Mouse (Mus musculus) layer of hippocampus, adult 2 months (tissue): ENCODE results near the gene Bcl6b. TPM values are rescaled to one million over a fixed set of nuclear protein-coding genes. Genes with fewer than 3 reads are reported as not detected.
A peak's percentile ranks its signal among the peaks of the same experiment; 100 is the strongest.

Source experiments
- DNase-seq, 2 experiments: peaks; one replicate each; pipeline ENCODE4 v3.0.0; 2022; ENCODE audit warnings: low spot score in 2 of 2
- H3K27ac ChIP-seq: fragments of 200-600 bp; 2 replicates; pipeline ENCODE4 v1.8.1; 2022
- H3K4me3 ChIP-seq: fragments of 200-600 bp; 2 replicates; pipeline ENCODE4 v1.8.1; 2022; ENCODE audit warnings: mild to moderate bottlenecking
- CTCF ChIP-seq: fragments of 200-600 bp; conservative IDR thresholded peaks from 2 replicates; pipeline ENCODE4 v1.8.1; 2022; ENCODE audit warnings: antibody characterized with exemption, mild to moderate bottlenecking, moderate library complexity
- total RNA-seq, 2 experiments: library from RNA; stranded (reverse); gene quantifications; 2 replicates each; pipeline ENCODE4 v1.2.3; 2021

Gene Bcl6b
- total RNA-seq, 2 experiments from 2014 or later, result 0.83 to 1.4 TPM

DNA sequence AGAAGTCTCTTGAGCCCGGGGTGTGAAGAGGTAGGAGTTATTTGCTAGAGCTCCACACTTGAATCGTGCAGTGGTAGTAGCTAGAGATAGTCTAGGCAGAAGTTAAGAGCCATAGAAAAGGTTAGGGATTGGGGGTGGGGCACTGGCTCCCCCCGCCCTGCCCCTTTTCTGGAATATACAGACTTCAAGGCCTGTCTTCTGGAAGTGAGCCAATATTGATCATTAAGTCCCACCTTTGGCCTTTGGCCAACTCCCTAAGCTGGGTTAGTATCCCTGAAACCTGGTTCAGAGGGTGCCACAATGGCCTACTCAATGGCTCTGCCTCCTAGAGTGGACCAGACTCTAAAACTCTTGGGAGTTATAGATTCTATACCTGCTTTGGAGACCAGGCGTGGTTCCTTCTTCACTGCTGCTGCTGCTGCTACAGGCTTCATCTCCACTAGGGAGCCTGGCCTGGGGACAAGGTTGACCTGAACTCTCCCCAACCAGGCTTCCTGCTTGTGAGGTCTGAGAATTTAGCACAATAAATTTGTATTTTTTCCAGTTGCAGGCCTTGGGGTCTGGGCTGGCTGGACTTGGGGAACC lies 1.8 kb downstream of the Bcl6b start:
- TF ChIP-seq CTCF, result no peak
- Histone ChIP-seq H3K4me3 (no peak overlapping the region), H3K27ac (no peak overlapping the region)
- no peak for DNase-seq

DNA sequence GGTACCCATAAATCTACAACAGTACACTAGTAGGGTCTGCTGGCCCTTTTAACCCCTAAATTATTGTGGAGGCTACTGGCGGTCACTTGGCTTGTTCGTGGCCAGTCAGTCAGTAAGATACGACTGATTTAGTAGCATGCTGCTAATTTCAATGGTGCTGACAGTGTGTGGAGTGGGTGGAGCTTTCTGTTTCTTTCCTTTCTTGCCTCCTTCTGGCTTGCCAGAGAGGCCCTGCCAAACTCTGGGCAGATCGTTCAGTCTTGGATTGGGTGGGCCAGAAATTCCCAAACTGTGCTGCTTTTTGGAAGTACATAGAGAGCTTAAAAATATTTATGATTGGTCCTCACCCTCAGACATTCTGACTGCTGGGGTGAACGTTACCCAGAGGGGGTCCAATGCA lies 2.5 kb downstream of the Bcl6b start:
- Histone ChIP-seq H3K27ac (no peak overlapping the region), H3K4me3 (no peak overlapping the region; the same call in 1 of the 2 replicates)
- DNase-seq, result no peak
- TF ChIP-seq CTCF, result no peak

DNA sequence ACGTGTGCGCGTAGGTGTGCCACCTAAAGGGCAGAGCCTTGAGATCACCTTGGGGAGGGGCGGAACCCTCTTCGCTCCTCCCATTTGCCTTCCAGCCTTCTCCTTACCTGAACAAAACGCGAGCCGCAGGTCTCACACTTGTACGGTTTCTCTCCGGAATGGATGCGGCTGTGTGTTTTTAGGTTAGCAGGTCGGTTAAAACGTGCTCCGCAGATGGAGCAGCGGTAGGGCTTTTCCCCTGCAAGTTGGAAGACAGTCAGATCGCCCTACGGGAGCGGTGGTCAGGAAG lies 3.1 kb downstream of the Bcl6b start:
- TF ChIP-seq CTCF, result no peak
- no peak for DNase-seq
- H3K27ac ChIP-seq, result no peak overlapping the region
- peak overlapping the region; percentile 27; the same call in 1 of the 2 replicates for H3K4me3 ChIP-seq

DNA sequence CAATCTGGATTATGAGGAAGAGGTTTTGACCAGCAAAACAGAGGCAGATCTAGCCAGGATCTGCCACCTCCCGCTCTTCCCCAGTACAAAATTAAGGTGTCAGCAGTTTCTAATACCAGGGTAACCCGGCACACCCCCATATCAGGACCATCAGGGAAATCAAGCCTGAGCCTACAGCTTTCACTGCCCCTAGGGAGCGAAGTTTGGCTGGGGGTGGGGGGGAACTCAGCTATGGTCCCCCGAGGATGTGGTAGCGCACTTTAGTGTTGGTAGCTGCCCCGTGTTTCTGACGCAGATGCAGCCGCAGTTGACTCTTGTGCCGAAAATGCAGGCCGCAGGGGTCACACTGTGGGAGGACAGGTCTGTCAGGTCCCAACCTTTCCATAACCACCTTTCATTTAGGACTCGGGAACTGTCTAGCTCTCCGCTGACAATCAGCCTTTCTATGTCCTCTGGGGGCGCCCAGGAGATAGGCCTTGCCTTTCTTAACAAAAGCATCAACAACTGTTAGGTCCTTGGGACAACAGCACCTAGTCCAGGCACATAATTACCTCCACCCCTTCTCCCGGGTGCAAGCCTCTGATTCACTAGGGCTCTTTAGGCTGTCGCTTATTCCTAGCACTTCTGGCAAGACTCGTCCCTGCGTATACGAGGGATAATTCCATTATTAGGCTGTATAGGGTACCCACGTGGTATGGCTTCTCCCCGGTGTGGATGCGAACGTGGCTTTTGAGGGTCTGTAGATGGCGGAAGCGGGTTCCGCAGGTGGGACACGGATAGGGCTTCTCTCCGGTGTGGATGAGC lies 3.6 kb downstream of the Bcl6b start:
- H3K27ac ChIP-seq, result no peak overlapping the region
- no peak for DNase-seq
- H3K4me3 ChIP-seq, result peak overlapping the region; percentile 27; the same call in 1 of the 2 replicates
- TF ChIP-seq CTCF, result peak; percentile 40; the same call in 1 of the 2 replicates

DNA sequence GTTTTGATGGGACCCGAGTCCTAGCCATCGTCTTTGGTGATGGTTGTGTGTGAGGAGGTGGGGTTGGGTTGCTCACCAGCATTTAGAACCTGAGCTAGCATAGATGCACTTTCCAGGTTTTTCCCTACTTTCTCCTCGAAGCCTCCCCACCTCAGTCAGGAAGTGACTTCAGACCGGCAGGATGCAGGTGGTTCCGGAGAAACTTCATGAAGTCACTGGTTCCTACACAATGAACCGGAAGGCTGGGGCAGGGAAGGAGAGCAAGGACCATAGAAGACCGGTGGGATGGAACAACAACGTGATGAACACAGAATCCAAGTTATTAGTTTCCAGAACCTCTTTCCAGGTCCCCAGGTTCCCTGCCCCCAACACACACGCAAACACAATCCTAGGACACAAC lies 5.9 kb downstream of the Bcl6b start:
- no peak for DNase-seq
- no peak overlapping the region for H3K4me3 ChIP-seq
- TF ChIP-seq CTCF, result no peak
- peak overlapping the region; percentile 57 for H3K27ac ChIP-seq

DNA sequence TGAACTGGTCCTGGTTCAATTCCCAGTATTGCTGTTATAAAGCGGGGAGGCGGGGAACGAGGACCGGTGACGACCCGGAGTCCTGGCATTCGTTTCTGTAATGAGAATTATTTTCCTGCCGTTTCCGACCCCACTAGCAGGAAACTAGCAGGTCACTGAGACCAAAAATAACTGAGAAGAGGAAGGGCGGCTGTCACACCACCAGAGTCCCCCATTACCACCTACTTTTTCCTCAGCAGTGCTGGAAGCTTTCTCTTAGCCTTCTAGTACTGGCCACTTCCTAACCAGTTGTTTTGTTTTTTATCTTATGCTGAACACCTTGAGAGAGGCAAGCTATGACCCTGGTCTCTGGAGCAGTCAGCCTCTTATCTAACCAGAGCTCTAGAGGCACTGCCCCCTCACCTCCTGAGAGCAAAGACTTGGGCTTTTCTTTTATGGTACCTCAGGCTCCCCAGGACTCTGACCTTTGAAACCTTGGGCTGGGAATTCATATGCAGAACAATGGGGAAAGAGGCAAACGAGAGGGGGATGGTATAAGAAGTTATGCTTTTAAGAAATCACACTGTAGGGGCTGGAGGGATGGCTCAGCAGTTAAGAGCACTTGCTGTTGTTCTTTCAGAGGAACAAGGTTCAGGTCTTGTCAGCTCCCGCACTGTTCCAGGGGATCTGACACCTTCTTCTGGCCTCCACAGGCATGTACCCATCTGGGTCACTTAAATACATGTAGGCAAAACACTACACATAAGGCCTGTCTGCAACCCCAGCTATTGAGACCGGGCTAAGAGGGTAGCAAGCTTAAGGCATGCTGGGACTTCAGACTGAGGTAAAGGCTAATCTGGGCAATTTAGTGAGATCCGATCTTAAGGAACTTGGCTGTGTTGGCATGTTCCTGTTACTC lies 7.7 kb downstream of the Bcl6b start:
- Histone ChIP-seq H3K27ac (peak overlapping the region; percentile 97), H3K4me3 (peak overlapping the region; percentile 73)
- no peak; the same call in 1 of the 2 replicates for TF ChIP-seq CTCF
- DNase-seq, result no peak

DNA sequence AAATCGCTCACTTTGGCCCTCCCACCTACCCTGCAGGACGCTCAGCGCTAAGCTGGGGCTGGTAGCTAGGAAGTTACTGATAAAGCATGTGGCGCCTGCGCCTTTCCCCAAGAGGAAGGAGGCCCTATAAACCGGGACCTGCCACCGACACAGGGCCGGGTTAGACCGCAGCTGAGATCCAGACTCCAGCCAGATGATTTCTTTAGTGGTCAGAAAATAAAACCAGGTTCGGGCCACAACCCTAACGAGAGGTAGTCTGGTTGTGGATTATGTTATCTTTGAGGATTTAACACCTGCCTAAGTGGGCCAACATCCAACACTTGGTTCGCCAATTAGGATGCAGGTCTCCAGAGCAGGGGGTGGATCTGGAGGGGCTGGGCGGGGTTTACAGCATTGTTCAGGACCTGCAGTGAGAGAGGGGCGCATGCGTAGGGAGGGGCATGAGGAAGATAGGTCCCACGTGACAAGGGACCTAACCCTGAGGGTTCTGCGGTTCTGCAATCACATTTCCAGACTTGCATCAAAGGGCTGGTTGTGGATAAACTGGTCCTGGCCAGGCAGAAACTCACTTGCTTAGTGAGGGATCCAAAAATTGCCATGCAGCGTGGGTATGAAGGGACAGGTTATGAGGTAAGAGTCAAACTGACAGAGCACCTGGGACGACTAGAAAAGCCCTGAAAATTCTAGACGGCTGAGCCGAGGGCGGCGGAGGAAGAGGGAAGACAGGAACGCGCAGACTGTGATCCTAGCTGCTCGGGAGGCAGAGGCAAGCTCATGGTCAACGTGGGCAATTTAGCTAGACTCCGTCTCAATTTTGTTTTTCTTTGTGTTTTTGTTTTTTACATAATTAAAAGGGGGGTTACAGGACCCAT lies 8.6 kb downstream of the Bcl6b start, which contains the start of gene Slc16a13:
Slc16a13 (minus strand) TSS at position 334 of the 872 bp plus-strand sequence.
- no peak for TF ChIP-seq CTCF
- DNase-seq, result peak; percentile 93 to 97
- H3K4me3 ChIP-seq, result peak within 1 kb of the TSS; percentile 73
- H3K27ac ChIP-seq, result peak within 1 kb of the TSS; percentile 97

DNA sequence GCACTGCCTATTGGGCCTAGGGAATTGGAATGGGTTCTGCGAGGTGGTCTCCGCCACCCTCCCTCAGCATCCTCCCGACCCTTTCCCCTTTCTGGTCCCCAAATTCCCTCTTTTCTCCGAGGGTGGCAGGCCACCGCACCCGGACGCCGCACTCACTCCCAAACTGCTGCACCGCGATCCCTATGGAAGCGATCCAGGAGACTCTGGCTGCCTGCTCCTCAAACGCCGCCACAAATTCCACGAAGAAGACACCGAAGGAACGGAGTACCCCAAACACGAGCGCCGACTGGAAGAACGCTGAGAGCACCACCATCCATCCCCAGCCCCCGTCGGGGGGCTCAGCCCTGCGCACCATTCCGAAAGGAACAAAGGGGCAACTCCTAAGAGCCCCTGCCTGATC lies 9.3 kb downstream of the Bcl6b start:
- no peak for DNase-seq
- no peak for TF ChIP-seq CTCF
- Histone ChIP-seq H3K27ac (peak overlapping the region; percentile 97), H3K4me3 (peak overlapping the region; percentile 73)

DNA sequence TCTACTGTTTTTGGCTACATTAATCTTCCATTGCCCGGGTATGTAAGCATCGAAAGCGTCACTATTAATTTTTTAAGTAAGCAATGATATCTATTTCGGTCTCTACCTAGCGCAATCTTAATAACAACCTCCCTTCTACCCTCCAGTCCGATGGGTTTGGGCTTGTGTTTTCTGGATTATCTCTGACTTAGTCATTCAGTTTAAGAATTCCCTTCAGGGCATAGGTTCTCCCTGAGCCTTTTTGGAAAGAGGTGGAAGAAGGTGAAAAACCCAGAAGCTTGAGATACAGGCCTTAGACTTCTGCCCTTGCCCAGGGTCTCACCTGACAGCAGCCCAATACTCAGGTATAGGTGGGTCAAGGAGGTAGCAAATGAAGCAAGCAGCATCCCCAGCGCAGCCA lies 9.7 kb downstream of the Bcl6b start:
- no peak for TF ChIP-seq CTCF
- Histone ChIP-seq H3K4me3 (peak overlapping the region; percentile 73), H3K27ac (peak overlapping the region; percentile 97)
- no peak for DNase-seq

DNA sequence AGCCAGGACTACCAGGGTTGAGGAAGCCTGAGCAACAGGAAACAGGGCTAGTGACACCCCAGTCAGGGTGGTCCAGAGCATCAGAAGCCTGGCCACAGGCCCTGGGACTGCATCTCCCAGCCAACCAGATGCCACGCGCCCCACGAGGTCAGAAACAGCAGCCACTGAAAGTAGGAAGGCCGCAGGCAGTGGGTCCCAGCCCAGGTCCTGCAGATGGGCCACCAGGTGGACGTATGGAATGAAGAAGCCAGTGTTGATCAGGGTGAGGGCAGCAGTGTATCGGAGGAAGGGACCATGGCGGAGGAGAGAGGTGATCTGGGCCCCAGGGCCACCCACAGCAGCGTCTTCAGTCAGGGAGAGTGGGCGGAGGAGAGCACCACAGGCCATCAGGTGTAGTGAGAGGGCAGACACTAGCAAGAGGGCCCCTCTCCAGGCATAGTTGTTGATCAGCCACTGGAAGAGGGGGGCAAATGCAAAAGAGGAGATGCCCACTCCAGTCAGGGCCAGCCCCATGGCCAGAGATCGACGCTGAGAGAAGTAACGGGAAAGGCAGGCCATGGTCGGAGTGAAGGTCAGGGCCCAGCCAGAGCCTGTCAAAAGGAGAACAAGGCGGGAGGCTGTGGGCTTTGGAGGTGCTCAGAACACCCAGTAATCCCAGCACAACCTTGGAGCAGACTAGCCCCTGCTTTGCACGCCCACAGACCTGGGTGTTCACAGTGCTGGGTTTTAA lies 10.7 kb downstream of the Bcl6b start:
- DNase-seq, result no peak
- TF ChIP-seq CTCF, result no peak
- H3K4me3 ChIP-seq, result peak overlapping the region; percentile 73; the same call in 1 of the 2 replicates
- H3K27ac ChIP-seq, result peak overlapping the region; percentile 18; the same call in 1 of the 2 replicates

DNA sequence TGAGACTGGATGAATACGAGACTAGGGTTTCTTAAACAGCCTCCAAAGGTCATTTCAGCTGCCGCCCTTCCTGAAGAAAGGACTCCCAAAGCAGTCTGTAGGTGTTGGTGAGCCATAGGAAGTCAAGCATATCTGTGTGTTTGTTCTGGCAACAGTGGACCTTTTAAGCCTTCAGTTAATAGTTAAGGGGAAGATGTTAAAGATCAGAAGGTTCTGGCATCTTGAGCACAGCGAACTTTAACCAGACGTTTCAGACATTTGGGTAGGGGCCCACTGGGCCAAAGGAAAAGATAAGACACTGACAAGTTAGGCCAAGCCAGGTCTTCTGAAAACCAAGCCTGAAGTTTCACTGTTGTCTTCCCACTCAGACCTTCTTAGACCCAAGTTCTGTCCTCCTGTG lies 11.6 kb downstream of the Bcl6b start:
- Histone ChIP-seq H3K27ac (no peak overlapping the region), H3K4me3 (no peak overlapping the region)
- TF ChIP-seq CTCF, result no peak
- no peak for DNase-seq

DNA sequence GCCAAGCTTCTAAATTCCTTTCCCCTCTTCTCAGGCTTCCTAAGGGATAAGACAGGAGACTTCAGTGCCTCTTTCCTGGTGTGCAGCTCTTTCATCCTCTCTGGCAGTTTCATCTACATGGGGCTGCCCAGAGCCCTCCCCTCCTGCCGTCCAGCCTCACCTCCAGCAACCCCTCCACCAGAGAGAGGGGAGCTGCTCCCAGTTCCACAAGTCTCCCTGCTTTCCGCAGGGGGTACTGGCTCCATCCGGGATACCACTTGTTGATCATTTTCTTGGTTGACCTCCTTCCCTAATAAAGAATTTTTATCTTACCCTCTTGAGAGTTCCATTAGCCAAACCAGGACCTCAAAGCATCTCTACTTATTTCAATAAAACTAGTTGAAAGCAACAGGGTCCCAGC lies 13.5 kb downstream of the Bcl6b start:
- no peak for DNase-seq
- Histone ChIP-seq H3K4me3 (no peak overlapping the region), H3K27ac (no peak overlapping the region)
- TF ChIP-seq CTCF, result no peak
